Mouse (Mus musculus): ENCODE data around the gene Kat14. TPM values are rescaled to one million over a fixed set of nuclear protein-coding genes. Genes with fewer than 3 reads are reported as not detected.

Kat14 gene
- polyA plus RNA-seq, 1 experiment from 2014 or later, result 29.6 TPM

- no peaks in the 10 kb centered on the region for H3K4me1 ChIP-seq (replicated peaks)
- no peak for ATAC-seq (ENCODE audit: low FRiP score)
- WGBS, result 79% methylated on average over 5 of the region's 5 CpGs
- no peaks in the 10 kb centered on the region for H3K27me3 ChIP-seq
- no peaks in the 10 kb centered on the region for H3K36me3 ChIP-seq
- H3K27ac ChIP-seq, result no peak overlapping the region
- no peaks in the 10 kb centered on the region for H3K9me3 ChIP-seq
- H3K9ac ChIP-seq, result no peak overlapping the region
- no peak overlapping the region for H3K4me3 ChIP-seq
- H3K4me2 ChIP-seq, result no peak overlapping the region
These were observed 62.6 kb downstream of the Kat14 start for GRCm38 (mm10) chr2:144431286-144431825.

GRCm38 (mm10) chr2:144435679-144436078 is 66.9 kb downstream of the Kat14 start:
- WGBS, result 78% methylated on average over 10 of the region's 10 CpGs
- ATAC-seq (ENCODE audit: low FRiP score), result no peak
- Histone ChIP-seq H3K36me3 (no peaks in the 10 kb centered on the region), H3K27me3 (no peaks in the 10 kb centered on the region), H3K9me3 (no peaks in the 10 kb centered on the region), H3K9ac (no peak overlapping the region), H3K4me1 (replicated peaks) (no peaks in the 10 kb centered on the region), H3K27ac (no peak overlapping the region), H3K4me3 (no peak overlapping the region), H3K4me2 (no peak overlapping the region)

GRCm38 (mm10) chr2:144438424-144438823 is 69.6 kb downstream of the Kat14 start:
- Histone ChIP-seq H3K27me3 (no peaks in the 10 kb centered on the region), H3K4me2 (no peak overlapping the region), H3K9ac (no peak overlapping the region), H3K9me3 (no peaks in the 10 kb centered on the region), H3K4me1 (replicated peaks) (no peaks in the 10 kb centered on the region), H3K4me3 (no peak overlapping the region), H3K27ac (no peak overlapping the region), H3K36me3 (no peaks in the 10 kb centered on the region)
- WGBS, result 59% methylated on average over 4 of the region's 4 CpGs
- ATAC-seq (ENCODE audit: low FRiP score), result no peak

GRCm38 (mm10) chr2:144439191-144439700 is 70.5 kb downstream of the Kat14 start:
- H3K4me3 ChIP-seq, result no peak overlapping the region
- no peak overlapping the region for H3K4me2 ChIP-seq
- no peak for ATAC-seq (ENCODE audit: low FRiP score)

GRCm38 (mm10) chr2:144441386-144441915 is 72.7 kb downstream of the Kat14 start:
- Histone ChIP-seq H3K36me3 (no peaks in the 10 kb centered on the region), H3K9ac (no peak overlapping the region), H3K4me3 (no peak overlapping the region), H3K27me3 (no peaks in the 10 kb centered on the region), H3K27ac (no peak overlapping the region), H3K4me1 (replicated peaks) (no peaks in the 10 kb centered on the region), H3K4me2 (no peak overlapping the region), H3K9me3 (no peaks in the 10 kb centered on the region)
- no peak for ATAC-seq (ENCODE audit: low FRiP score)
- WGBS, result 87% methylated on average over 11 of the region's 11 CpGs

More at GRCm38 (mm10) chr2:144439191-144439700, 70.5 kb downstream of the Kat14 start:
- H3K4me1 ChIP-seq (replicated peaks), result no peaks in the 10 kb centered on the region
- H3K9me3 ChIP-seq, result no peaks in the 10 kb centered on the region
- no peak overlapping the region for H3K27ac ChIP-seq
- WGBS, result 70% methylated on average over 3 of the region's 3 CpGs
- no peaks in the 10 kb centered on the region for H3K27me3 ChIP-seq
- no peaks in the 10 kb centered on the region for H3K36me3 ChIP-seq
- no peak overlapping the region for H3K9ac ChIP-seq

- H3K27ac ChIP-seq, result no peak overlapping the region
- H3K4me2 ChIP-seq, result no peak overlapping the region
- H3K36me3 ChIP-seq, result no peaks in the 10 kb centered on the region
- no peaks in the 10 kb centered on the region for H3K9me3 ChIP-seq
- no peak overlapping the region for H3K4me3 ChIP-seq
- ATAC-seq (ENCODE audit: low FRiP score), result no peak
- H3K9ac ChIP-seq, result no peak overlapping the region
- H3K27me3 ChIP-seq, result no peaks in the 10 kb centered on the region
- no peaks in the 10 kb centered on the region for H3K4me1 ChIP-seq (replicated peaks)
- 84% methylated on average over 7 of the region's 7 CpGs for WGBS
These were observed 77.7 kb downstream of the Kat14 start for GRCm38 (mm10) chr2:144446360-144446999.

- no peak overlapping the region for H3K4me3 ChIP-seq
- no peaks in the 10 kb centered on the region for H3K4me1 ChIP-seq (replicated peaks)
- no peak overlapping the region for H3K27ac ChIP-seq
- no peaks in the 10 kb centered on the region for H3K36me3 ChIP-seq
- peaks cover 21% of the 10 kb centered on the region for H3K27me3 ChIP-seq
- no peak overlapping the region for H3K4me2 ChIP-seq
- ATAC-seq (ENCODE audit: low FRiP score), result no peak
- no peak overlapping the region for H3K9ac ChIP-seq
- no peaks in the 10 kb centered on the region for H3K9me3 ChIP-seq
- WGBS, result 88% methylated on average over 2 of the region's 2 CpGs
These were observed 81.6 kb downstream of the Kat14 start for GRCm38 (mm10) chr2:144450378-144450777.

GRCm38 (mm10) chr2:144452364-144453008 is 83.7 kb downstream of the Kat14 start:
- 16% methylated on average over 8 of the region's 8 CpGs for WGBS

More at GRCm38 (mm10) chr2:144452364-144453008, 83.7 kb downstream of the Kat14 start:
- no peak overlapping the region for H3K4me2 ChIP-seq
- no peak overlapping the region for H3K9ac ChIP-seq
- no peak overlapping the region for H3K4me3 ChIP-seq
- ATAC-seq (ENCODE audit: low FRiP score), result peak; percentile 66
- H3K9me3 ChIP-seq, result no peaks in the 10 kb centered on the region
- peaks cover 39% of the 10 kb centered on the region for H3K27me3 ChIP-seq
- H3K27ac ChIP-seq, result no peak overlapping the region
- no peaks in the 10 kb centered on the region for H3K4me1 ChIP-seq (replicated peaks)
- H3K36me3 ChIP-seq, result no peaks in the 10 kb centered on the region

Other genes starting within 250 kb of the Kat14 start
- gene Mgme1, start 98.3 kb upstream of the Kat14 start, polyA plus RNA-seq (2015; fragmentation: Nextera tagmentation; extraction: Ambion mirVana), result 11.1 and 12.1 TPM in 2 replicates
- gene Snx5, start 98.1 kb upstream of the Kat14 start, polyA plus RNA-seq (2015; fragmentation: Nextera tagmentation; extraction: Ambion mirVana), result 72.8 and 74.9 TPM in 2 replicates
- not detected in 2 replicates for gene Ovol2, start 36.8 kb upstream of the Kat14 start, polyA plus RNA-seq (2015; fragmentation: Nextera tagmentation; extraction: Ambion mirVana)
- 2.4 and 4.3 TPM in 2 replicates for gene Pet117, start within 50 bp of the Kat14 start, polyA plus RNA-seq (2015; fragmentation: Nextera tagmentation; extraction: Ambion mirVana)
- 8.6 and 11.9 TPM in 2 replicates for gene Dzank1, start 158.4 kb downstream of the Kat14 start, polyA plus RNA-seq (2015; fragmentation: Nextera tagmentation; extraction: Ambion mirVana)
- gene Polr3f, start 158.7 kb downstream of the Kat14 start, polyA plus RNA-seq (2015; fragmentation: Nextera tagmentation; extraction: Ambion mirVana), result 28.5 and 28.6 TPM in 2 replicates
- 56.1 and 58.9 TPM in 2 replicates for gene Rbbp9, start 181.9 kb downstream of the Kat14 start, polyA plus RNA-seq (2015; fragmentation: Nextera tagmentation; extraction: Ambion mirVana)
- 75.8 and 80.2 TPM in 2 replicates for gene Sec23b, start 187.2 kb downstream of the Kat14 start, polyA plus RNA-seq (2015; fragmentation: Nextera tagmentation; extraction: Ambion mirVana)
- 63.3 and 67.3 TPM in 2 replicates for gene Smim26, start 225.1 kb downstream of the Kat14 start, polyA plus RNA-seq (2015; fragmentation: Nextera tagmentation; extraction: Ambion mirVana)
- 85.8 and 88.9 TPM in 2 replicates for gene Dtd1, start 230.9 kb downstream of the Kat14 start, polyA plus RNA-seq (2015; fragmentation: Nextera tagmentation; extraction: Ambion mirVana)

All from hindbrain, embryonic 13.5 days (tissue).